Mouse (Mus musculus): ENCODE measurements around the gene Prkacb. TPM values are rescaled to one million over a fixed set of nuclear protein-coding genes. Genes with fewer than 3 reads are reported as not detected.
A peak's percentile ranks its signal among the peaks of the same experiment; 100 is the strongest.

The Prkacb gene
- total and polyA plus RNA-seq, 3 experiments, result 16.5 to 55.6 (median 31.8) TPM

DNA sequence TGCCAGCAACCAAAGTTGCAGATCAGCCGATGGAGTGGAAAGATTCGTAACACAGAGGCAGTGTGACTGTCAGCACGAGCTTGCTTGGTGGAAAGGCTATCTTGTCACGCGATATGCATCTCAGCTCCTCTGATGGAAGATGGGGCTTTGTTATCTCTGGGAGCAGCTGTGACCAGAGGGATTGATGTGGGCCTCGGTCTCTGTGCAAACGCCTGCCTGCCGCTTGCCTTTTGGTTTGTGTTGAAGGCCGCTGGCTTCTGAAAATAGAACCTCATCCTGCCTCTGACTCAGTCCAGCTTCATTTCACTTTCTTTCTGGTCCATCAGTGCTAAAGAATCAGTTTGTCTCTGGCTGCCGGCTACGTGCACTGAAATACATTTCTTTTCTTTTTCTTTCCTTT is 113.8 kb downstream of the Prkacb start:
- no peak overlapping the region for H3K27ac ChIP-seq (ENCODE audit: control insufficient read depth, low read depth, low read length)
- no peak overlapping the region for H3K9ac ChIP-seq (ENCODE audit: control insufficient read depth, low read depth, low read length, poor library complexity, severe bottlenecking)

GRCm38 (mm10) chr3:146692547-146692946 is 120.2 kb downstream of the Prkacb start:
- no peak for TF ChIP-seq CTCF (IDR thresholded peaks at IDR 0.05 in 2 of 3, conservative IDR thresholded peaks at IDR 0.05 in 1 of 3; ENCODE audit: control insufficient read depth in 1 of 3, insufficient read depth in 1 of 3, low read depth in 2 of 3, low read length in 3 of 3, poor library complexity in 1 of 3, severe bottlenecking in 1 of 3)
- DNase-seq (ENCODE audit: low read depth, low spot score), result no peak
- no peaks in the 10 kb centered on the region for H3K79me2 ChIP-seq (ENCODE audit: control insufficient read depth, insufficient read depth, low read length, poor library complexity)

More for the DNA sequence above, 113.8 kb downstream of the Prkacb start:
- no peaks in the 10 kb centered on the region for H3K27me3 ChIP-seq (ENCODE audit: control insufficient read depth in 1 of 2, insufficient read depth in 2 of 2, low read length in 2 of 2)
- peaks cover 0 to 5% of the 10 kb centered on the region in 2 experiments; a peak in 1 of 4 replicates for H3K36me3 ChIP-seq (ENCODE audit: control insufficient read depth in 1 of 2, insufficient read depth in 2 of 2, low read length in 2 of 2)
- no peak for TF ChIP-seq NRF1 (IDR thresholded peaks at IDR 0.05; ENCODE audit: insufficient read depth, low read depth, low read length, poor library complexity, severe bottlenecking)
- no peak for TF ChIP-seq MAFK (IDR thresholded peaks at IDR 0.05; ENCODE audit: borderline replicate concordance, low read depth, low read length)
- TF ChIP-seq TBP (IDR thresholded peaks at IDR 0.05; ENCODE audit: low read depth, low read length), result no peak
- TF ChIP-seq RCOR1 (IDR thresholded peaks at IDR 0.05; ENCODE audit: low read depth, low read length), result no peak; the same call in 1 of the 2 replicates
- no peak for TF ChIP-seq USF2 (IDR thresholded peaks at IDR 0.05; ENCODE audit: borderline replicate concordance in 1 of 2, insufficient read depth in 1 of 2, low read depth in 1 of 2, low read length in 2 of 2)
- TF ChIP-seq GABPA (IDR thresholded peaks at IDR 0.05; ENCODE audit: low read depth, low read length), result no peak
- no peak for TF ChIP-seq SIN3A (IDR thresholded peaks at IDR 0.05; ENCODE audit: low read length)
- TF ChIP-seq EP300 (IDR thresholded peaks at IDR 0.05; ENCODE audit: low read depth in 1 of 2, low read length in 2 of 2), result no peak; a peak in 1 of 4 replicates
- TF ChIP-seq USF1 (IDR thresholded peaks at IDR 0.05; ENCODE audit: low read depth, low read length), result no peak
- peak; percentile 58; the same call in 1 of the 2 replicates for TF ChIP-seq BHLHE40 (IDR thresholded peaks at IDR 0.05; ENCODE audit: borderline replicate concordance, low read depth, low read length)
- TF ChIP-seq MAX (IDR thresholded peaks at IDR 0.05; ENCODE audit: low read length), result no peak
- TF ChIP-seq HCFC1 (IDR thresholded peaks at IDR 0.05; ENCODE audit: low read depth, low read length), result no peak
- no peak for TF ChIP-seq ELF1 (IDR thresholded peaks at IDR 0.05; ENCODE audit: low read depth, low read length)
- TF ChIP-seq UBTF (IDR thresholded peaks at IDR 0.05; ENCODE audit: borderline replicate concordance, insufficient read depth, low read depth, low read length), result no peak
- TF ChIP-seq CTCF (IDR thresholded peaks at IDR 0.05 in 2 of 3, conservative IDR thresholded peaks at IDR 0.05 in 1 of 3; ENCODE audit: control insufficient read depth in 1 of 3, insufficient read depth in 1 of 3, low read depth in 2 of 3, low read length in 3 of 3, poor library complexity in 1 of 3, severe bottlenecking in 1 of 3), result no peak
- no peak for TF ChIP-seq POLR2AphosphoS5 (IDR thresholded peaks at IDR 0.05; ENCODE audit: borderline replicate concordance, low read depth, low read length)
- no peak for TF ChIP-seq ZKSCAN1 (IDR thresholded peaks at IDR 0.05; ENCODE audit: low read depth, low read length)
- no peak for TF ChIP-seq POLR2A (IDR thresholded peaks at IDR 0.05; ENCODE audit: control insufficient read depth in 1 of 2, insufficient read depth in 1 of 2, low read depth in 1 of 2, low read length in 2 of 2, poor library complexity in 1 of 2)
- no peak for TF ChIP-seq ZC3H11A (IDR thresholded peaks at IDR 0.05; ENCODE audit: low read depth, low read length)
- TF ChIP-seq ETS1 (IDR thresholded peaks at IDR 0.05; ENCODE audit: low read depth, low read length), result no peak
- peak; percentile 52 for TF ChIP-seq TCF12 (IDR thresholded peaks at IDR 0.05; ENCODE audit: low read depth, low read length)
- TF ChIP-seq GATA1 (IDR thresholded peaks at IDR 0.05; ENCODE audit: low read depth, low read length), result peak; percentile 69
- no peak for TF ChIP-seq CHD2 (IDR thresholded peaks at IDR 0.05; ENCODE audit: low read length)
- no peak for TF ChIP-seq MAZ (IDR thresholded peaks at IDR 0.05; ENCODE audit: low read depth, low read length)
- no peak for TF ChIP-seq RAD21 (IDR thresholded peaks at IDR 0.05; ENCODE audit: low read depth, low read length)
- no peak for TF ChIP-seq MYC (IDR thresholded peaks at IDR 0.05; ENCODE audit: low read depth, low read length)
- peak; percentile 52 for TF ChIP-seq TAL1 (IDR thresholded peaks at IDR 0.05; ENCODE audit: low read length)
- no peak for TF ChIP-seq SMC3 (IDR thresholded peaks at IDR 0.05; ENCODE audit: low read depth, low read length)
- no peak for TF ChIP-seq KAT2A (conservative IDR thresholded peaks at IDR 0.05; ENCODE audit: low read depth, low read length)
- no peak for TF ChIP-seq NELFE (IDR thresholded peaks at IDR 0.05; ENCODE audit: low read depth, low read length)
- no peak for TF ChIP-seq POLR2AphosphoS2 (IDR thresholded peaks at IDR 0.05; ENCODE audit: low read length)
- no peak for TF ChIP-seq JUND (IDR thresholded peaks at IDR 0.05; ENCODE audit: low read depth, low read length)
- TF ChIP-seq ZNF384 (IDR thresholded peaks at IDR 0.05; ENCODE audit: low read depth, low read length), result no peak
- TF ChIP-seq MEF2A (IDR thresholded peaks at IDR 0.05; ENCODE audit: extremely low read depth, insufficient replicate concordance, low read depth, low read length, poor library complexity, severe bottlenecking), result no peak
- no peak for TF ChIP-seq CHD1 (IDR thresholded peaks at IDR 0.05; ENCODE audit: low read depth, low read length)
- no peak for TF ChIP-seq ZMIZ1 (IDR thresholded peaks at IDR 0.05; ENCODE audit: low read depth, low read length)
- H3K79me2 ChIP-seq (ENCODE audit: control insufficient read depth, insufficient read depth, low read length, poor library complexity), result no peaks in the 10 kb centered on the region
- peak; percentile 40 for DNase-seq (ENCODE audit: low read depth, low spot score)
- H3K9me3 ChIP-seq (replicated peaks; ENCODE audit: insufficient read depth, low read length), result no peaks in the 10 kb centered on the region
- H3K4me3 ChIP-seq (ENCODE audit: control insufficient read depth in 1 of 2, insufficient read depth in 1 of 2, low read depth in 2 of 2, low read length in 2 of 2), result no peak overlapping the region; a peak in 1 of 4 replicates
- peaks cover 0 to 9% of the 10 kb centered on the region in 2 experiments; a peak in 3 of 4 replicates for H3K4me1 ChIP-seq (ENCODE audit: control insufficient read depth in 1 of 2, insufficient read depth in 2 of 2, low read length in 2 of 2)

More at GRCm38 (mm10) chr3:146692547-146692946, 120.2 kb downstream of the Prkacb start:
- Histone ChIP-seq H3K27ac (ENCODE audit: control insufficient read depth, low read depth, low read length) (no peak overlapping the region), H3K9me3 (replicated peaks; ENCODE audit: insufficient read depth, low read length) (no peaks in the 10 kb centered on the region), H3K27me3 (ENCODE audit: control insufficient read depth in 1 of 2, insufficient read depth in 2 of 2, low read length in 2 of 2) (no peaks in the 10 kb centered on the region; a peak in 2 of 4 replicates), H3K4me3 (ENCODE audit: control insufficient read depth in 1 of 2, insufficient read depth in 1 of 2, low read depth in 2 of 2, low read length in 2 of 2) (no peak overlapping the region), H3K36me3 (ENCODE audit: control insufficient read depth in 1 of 2, insufficient read depth in 2 of 2, low read length in 2 of 2) (no peaks in the 10 kb centered on the region), H3K9ac (ENCODE audit: control insufficient read depth, low read depth, low read length, poor library complexity, severe bottlenecking) (no peak overlapping the region), H3K4me1 (ENCODE audit: control insufficient read depth in 1 of 2, insufficient read depth in 2 of 2, low read length in 2 of 2) (peaks cover 0 to under 1% of the 10 kb centered on the region in 2 experiments; a peak in 1 of 4 replicates)
